Mouse (Mus musculus) lung, adult 2 months (tissue): ENCODE results near the gene Cacna1s.

ENCODE experiments used
- CTCF ChIP-seq: fragments of 200-500 bp; IDR thresholded peaks from 2 replicates; pipeline ENCODE4 v1.5.1; 2011; ENCODE audit warnings: mild to moderate bottlenecking, low read length, control low read depth; ENCODE audit not compliant: insufficient read depth
- POLR2A ChIP-seq: fragments of 200-500 bp; IDR thresholded peaks from 2 replicates; pipeline ENCODE4 v1.6.1; 2011; ENCODE audit warnings: low read depth, mild to moderate bottlenecking, control low read depth, low read length, borderline replicate concordance; ENCODE audit errors: extremely low read depth

DNA sequence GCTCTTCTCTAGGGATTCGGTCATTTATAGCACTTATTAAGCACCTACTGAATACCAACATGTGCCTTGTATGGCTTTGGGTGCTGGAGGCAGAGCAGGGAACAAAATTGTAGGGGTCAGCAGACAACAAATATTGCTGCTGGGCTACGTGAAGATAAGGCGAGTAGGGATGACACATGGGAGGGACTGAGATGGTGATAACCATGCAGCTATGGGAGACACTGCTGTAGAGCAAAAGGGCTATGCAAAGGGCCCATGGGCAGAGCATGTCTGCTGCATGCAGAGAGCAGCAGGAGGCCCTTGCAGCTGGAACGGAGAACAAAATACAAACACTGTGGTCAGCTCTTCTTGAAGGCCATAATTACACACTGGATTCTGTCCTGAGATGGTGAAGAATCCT, 49.5 kb downstream of the Cacna1s start:
- TF ChIP-seq CTCF (no peak), POLR2A (no peak)
